Mouse (Mus musculus): ENCODE measurements around the gene Ahnak.

DNA sequence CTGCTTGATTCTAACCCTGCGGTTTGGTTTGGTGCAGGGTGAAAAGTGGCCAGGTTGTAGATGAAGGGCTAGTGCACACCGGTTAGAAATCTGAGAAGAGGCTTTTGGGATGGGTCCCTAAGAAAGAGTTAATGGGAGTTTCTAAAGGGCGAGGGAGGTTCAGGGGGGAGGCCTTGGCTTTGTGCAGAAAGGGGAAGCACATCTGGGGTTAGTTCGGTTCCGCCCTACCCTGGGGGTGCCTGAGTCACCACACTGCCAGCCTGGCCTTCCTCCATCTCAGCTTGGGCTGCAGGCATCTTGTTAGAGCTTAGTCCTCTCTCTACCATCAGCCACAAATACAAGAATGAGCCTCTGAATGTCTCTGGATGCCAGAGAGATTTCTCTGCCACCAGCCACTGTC is 8.3 kb upstream of the Ahnak start:
- no peak for TF ChIP-seq EP300 (optimal IDR thresholded peaks at IDR 0.05)
- no peak for TF ChIP-seq CTCF (IDR thresholded peaks at IDR 0.05; ENCODE audit: low read depth)
